Mouse (Mus musculus) megakaryocyte, embryonic 14.5 days (primary cell): ENCODE measurements around the gene H2afx. TPM values are rescaled to one million over a fixed set of nuclear protein-coding genes. Genes with fewer than 3 reads are reported as not detected.
"Not testable (repeated sequence)": the region's sequence is repeated elsewhere in the genome, so short reads cannot be mapped to it uniquely, and the experiment has no call there.

Experiments used
- H3K27me3 ChIP-seq: replicated peaks from 2 replicates; pipeline ENCODE3; 2012; ENCODE audit warnings: inconsistent platforms
- H3K36me3 ChIP-seq: replicated peaks from 2 replicates; pipeline ENCODE3; 2012; ENCODE audit warnings: low read length, inconsistent platforms, mixed read lengths
- H3K4me1 ChIP-seq: 2 replicates; pipeline ENCODE4 v1.6.1; 2012; ENCODE audit warnings: inconsistent platforms
- H3K4me3 ChIP-seq: replicated peaks from 2 replicates; pipeline ENCODE3; 2012; ENCODE audit warnings: moderate library complexity, mild to moderate bottlenecking, inconsistent platforms
- H3K9me3 ChIP-seq: 2 replicates; pipeline ENCODE4 v1.6.1; 2012; ENCODE audit warnings: inconsistent platforms
- FLI1 ChIP-seq: IDR thresholded peaks from 2 replicates; pipeline ENCODE4 v1.6.1; 2012; ENCODE audit warnings: low read length, inconsistent platforms, mixed read lengths
- GATA1 ChIP-seq: IDR thresholded peaks from 3 replicates; pipeline ENCODE4 v1.6.1; 2012; ENCODE audit warnings: mixed read lengths, low read length, inconsistent platforms, borderline replicate concordance
- polyA plus RNA-seq: library from polyadenylated mRNA; stranded (reverse); fragments of >175 nt; gene quantifications from 2 replicates; pipeline ENCODE4 v1.2.3, GENCODE M21; 2012; ENCODE audit warnings: low replicate concordance; ENCODE audit not compliant: insufficient read depth

H2afx gene
- polyA plus RNA-seq, 1 experiment = 416 TPM

DNA sequence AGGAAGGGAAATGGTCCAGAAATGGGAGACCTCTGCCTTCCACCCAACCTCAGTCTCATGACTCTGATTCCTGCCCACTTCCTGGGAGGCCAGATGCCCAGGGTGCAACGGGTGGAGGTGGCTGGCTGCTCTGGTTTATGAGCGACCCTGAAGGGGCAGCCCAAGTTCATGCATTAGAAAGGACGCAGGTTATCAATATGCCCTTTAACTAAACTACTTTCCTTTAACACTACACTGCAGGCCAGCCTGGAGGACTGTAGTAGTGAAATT, 15.7 kb upstream of the H2afx start:
- Histone ChIP-seq H3K27me3 (no peaks in the 10 kb centered on the region), H3K4me3 (peak overlapping the region; percentile 97), H3K36me3 (peaks cover 40% of the 10 kb centered on the region), H3K4me1 (peaks cover 55% of the 10 kb centered on the region), H3K9me3 (no peaks in the 10 kb centered on the region)
- no peak for TF ChIP-seq FLI1
- TF ChIP-seq GATA1 = no peak

DNA sequence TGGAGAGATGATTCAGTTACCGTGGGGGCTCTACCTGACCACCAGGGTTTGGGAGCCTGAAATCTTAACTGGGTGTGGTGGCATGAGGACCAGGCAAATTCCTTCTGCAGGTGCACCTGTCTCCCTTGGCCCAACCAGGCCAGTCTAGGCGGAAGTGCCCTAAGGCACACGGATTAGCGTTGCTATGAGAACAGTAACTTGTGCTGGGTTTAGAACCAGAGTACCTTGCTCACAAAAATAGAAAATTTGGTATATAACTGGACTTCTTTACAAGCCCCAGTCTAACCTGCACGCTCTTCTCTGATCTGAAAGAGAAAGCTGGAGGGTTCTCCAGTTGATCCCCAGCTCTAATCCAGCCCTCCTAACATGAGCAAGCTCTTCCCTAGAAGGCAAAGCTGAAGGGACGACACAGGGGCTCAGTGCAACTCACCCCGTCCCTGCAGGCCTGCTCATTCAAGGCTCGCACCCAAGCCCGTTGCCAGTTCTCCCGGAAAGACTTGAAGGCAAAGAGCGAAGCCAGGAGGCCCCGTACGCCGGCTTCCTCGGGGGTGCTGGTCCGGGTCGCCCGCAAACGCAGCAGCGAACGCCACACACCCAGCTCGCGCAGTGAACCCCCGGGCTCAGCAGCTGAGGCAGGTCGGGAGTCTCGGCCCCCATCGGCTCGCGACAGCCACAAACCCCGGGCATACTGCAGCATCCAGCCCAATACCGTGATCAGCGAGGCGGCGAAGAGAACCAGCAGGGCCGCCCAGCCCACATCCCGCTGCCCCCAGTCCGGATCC, 15.2 kb upstream of the H2afx start:
- Histone ChIP-seq H3K4me3 (peak overlapping the region; percentile 97), H3K4me1 (peaks cover 60% of the 10 kb centered on the region), H3K27me3 (no peaks in the 10 kb centered on the region), H3K9me3 (no peaks in the 10 kb centered on the region), H3K36me3 (peaks cover 35% of the 10 kb centered on the region)
- no peak for TF ChIP-seq GATA1
- TF ChIP-seq FLI1 = no peak

- peaks cover 68% of the 10 kb centered on the region for H3K4me1 ChIP-seq
- TF ChIP-seq GATA1 (no peak), FLI1 (no peak)
- H3K36me3 ChIP-seq = peaks cover 27% of the 10 kb centered on the region
- H3K4me3 ChIP-seq = peak within 1 kb of the TSS; percentile 97
- no peaks in the 10 kb centered on the region for H3K27me3 ChIP-seq
- no peaks in the 10 kb centered on the region for H3K9me3 ChIP-seq
Measured at GRCm38 (mm10) chr9:44319887-44320798, 14.4 kb upstream of the H2afx start, which contains the start of gene C2cd2l. Gene C2cd2l, minus strand, starts transcription at chr9:44320285.

GRCm38 (mm10) chr9:44320799-44321133, 13.7 kb upstream of the H2afx start:
- TF ChIP-seq FLI1 = no peak
- TF ChIP-seq GATA1 = no peak
- Histone ChIP-seq H3K27me3 (no peaks in the 10 kb centered on the region), H3K9me3 (no peaks in the 10 kb centered on the region), H3K4me3 (peak overlapping the region; percentile 97), H3K4me1 (peaks cover 71% of the 10 kb centered on the region), H3K36me3 (peaks cover 20% of the 10 kb centered on the region)

- peaks cover 67% of the 10 kb centered on the region for H3K4me1 ChIP-seq
- not testable (repeated sequence) for H3K36me3 ChIP-seq, H3K9me3 ChIP-seq, H3K4me3 ChIP-seq, H3K27me3 ChIP-seq
Measured at GRCm38 (mm10) chr9:44323656-44324055, 10.8 kb upstream of the H2afx start.

DNA sequence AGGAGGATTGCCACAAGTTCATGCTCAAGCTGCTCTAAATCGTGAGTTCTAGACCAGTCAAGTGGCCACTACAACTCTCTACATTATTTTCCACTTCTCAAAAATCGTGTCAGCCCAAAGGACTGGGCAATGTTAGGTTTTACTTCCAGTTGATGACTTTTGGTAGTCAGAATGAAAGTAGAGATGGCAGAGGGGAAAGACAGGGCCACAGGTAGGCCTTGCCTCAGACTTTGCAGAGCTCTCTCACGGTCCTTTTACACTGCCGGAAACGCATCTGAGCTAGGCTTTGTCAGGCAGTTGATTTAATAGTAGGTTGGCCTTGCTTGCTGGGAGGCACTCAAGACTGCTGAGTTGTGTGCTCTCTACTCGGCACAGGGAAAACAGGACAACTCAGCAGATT, 10.3 kb upstream of the H2afx start:
- Histone ChIP-seq H3K4me3 (peak overlapping the region; percentile 42), H3K27me3 (no peaks in the 10 kb centered on the region), H3K36me3 (peaks cover 9% of the 10 kb centered on the region), H3K4me1 (peaks cover 66% of the 10 kb centered on the region), H3K9me3 (no peaks in the 10 kb centered on the region)
- TF ChIP-seq FLI1 (no peak), GATA1 (no peak)

DNA sequence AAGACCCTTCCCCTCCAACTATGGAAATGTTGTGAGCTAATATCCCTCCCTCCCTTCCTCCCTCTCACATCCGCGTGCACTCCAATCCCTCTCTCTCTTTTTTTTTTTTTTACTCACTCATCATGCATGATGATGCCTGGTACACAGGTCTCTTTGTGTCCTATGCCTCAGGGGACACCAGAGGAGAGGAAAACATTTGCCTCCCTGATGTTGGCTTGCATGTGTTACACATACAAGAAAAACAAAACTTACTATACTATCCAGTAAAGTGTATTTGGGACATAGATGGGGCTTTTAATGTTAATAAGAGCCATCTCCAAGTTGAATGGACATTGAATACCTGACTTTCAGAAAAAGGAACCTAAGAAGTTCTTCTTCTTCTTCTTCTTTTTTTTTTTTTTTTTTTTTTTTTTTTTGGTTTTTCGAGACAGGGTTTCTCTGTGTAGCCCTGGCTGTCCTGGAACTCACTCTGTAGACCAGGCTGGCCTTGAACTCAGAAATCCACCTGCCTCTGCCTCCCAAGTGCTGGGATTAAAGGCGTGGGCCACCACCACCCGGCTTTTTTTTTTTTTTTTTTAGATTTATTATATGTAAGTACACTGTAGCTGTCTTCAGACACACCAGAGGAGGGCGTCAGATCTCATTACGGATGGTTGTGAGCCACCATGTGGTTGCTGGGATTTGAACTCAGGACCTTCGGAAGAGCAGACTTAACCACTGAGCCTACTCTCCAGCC, 9.3 kb upstream of the H2afx start:
- peak overlapping the region; percentile 96 for H3K4me3 ChIP-seq
- not testable (repeated sequence) for H3K27me3 ChIP-seq, H3K9me3 ChIP-seq
- H3K4me1 ChIP-seq = peaks cover 61% of the 10 kb centered on the region
- H3K36me3 ChIP-seq = peaks cover 18% of the 10 kb centered on the region

DNA sequence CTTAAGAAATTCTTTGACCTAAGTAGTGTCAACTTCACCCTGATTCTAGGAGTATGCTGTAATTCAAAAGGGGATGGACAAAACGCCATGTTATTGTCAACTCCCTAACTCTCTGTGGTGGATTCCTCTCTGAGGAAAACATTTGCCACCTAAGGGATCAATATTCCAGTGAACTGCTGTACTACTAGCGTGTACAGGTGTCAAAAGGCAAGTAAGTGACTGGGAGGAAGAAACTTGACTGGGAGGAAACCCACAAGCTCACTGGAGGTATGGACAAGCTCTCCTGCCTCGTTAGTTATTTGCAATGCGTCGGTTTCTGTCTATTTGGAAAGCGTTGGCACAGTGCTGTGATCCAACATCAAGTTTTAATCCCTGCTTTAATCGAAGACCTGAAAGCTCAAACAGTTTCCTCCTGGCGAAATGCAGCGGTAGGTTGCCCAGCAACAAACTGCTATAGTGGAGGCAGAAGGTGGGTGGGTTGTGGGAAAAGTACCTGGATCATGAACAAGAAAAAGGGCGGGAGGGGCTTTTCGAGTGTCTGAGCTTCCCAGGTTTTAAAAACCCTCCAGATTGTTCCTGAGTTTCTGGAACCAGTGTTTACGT, 8.6 kb upstream of the H2afx start, which contains the start of gene Dpagt1:
TSS of gene Dpagt1 (plus strand) at position 252 of the 603 bp plus-strand sequence.
- Histone ChIP-seq H3K36me3 (peaks cover 25% of the 10 kb centered on the region), H3K27me3 (no peaks in the 10 kb centered on the region), H3K4me3 (peak within 1 kb of the TSS; percentile 96), H3K4me1 (peaks cover 55% of the 10 kb centered on the region), H3K9me3 (no peaks in the 10 kb centered on the region)
- TF ChIP-seq FLI1 (no peak), GATA1 (no peak)

GRCm38 (mm10) chr9:44326371-44327063, 8.0 kb upstream of the H2afx start:
- no peaks in the 10 kb centered on the region for H3K27me3 ChIP-seq
- H3K9me3 ChIP-seq = no peaks in the 10 kb centered on the region
- H3K4me3 ChIP-seq = peak overlapping the region; percentile 96
- TF ChIP-seq FLI1 (no peak), GATA1 (no peak)
- H3K36me3 ChIP-seq = peaks cover 31% of the 10 kb centered on the region
- peaks cover 50% of the 10 kb centered on the region for H3K4me1 ChIP-seq
